Mouse (Mus musculus) testis, postnatal 14 days (tissue): Measurements from ENCODE around the gene Mfsd10.
"Not testable (repeated sequence)": the region's sequence is repeated elsewhere in the genome, so short reads cannot be mapped to it uniquely, and the experiment has no call there.

Source experiments
- DNase-seq: peaks from one replicate; pipeline ENCODE4 v3.0.0; 2021; ENCODE audit warnings: low spot score

Gene Mfsd10

GRCm38 (mm10) chr5:34607100-34607880, 29.7 kb downstream of the Mfsd10 start:
- no peak for DNase-seq

GRCm38 (mm10) chr5:34604576-34604975, 32.4 kb downstream of the Mfsd10 start:
- DNase-seq, result no peak

- no peak for DNase-seq
Measured at GRCm38 (mm10) chr5:34593202-34593727, 43.7 kb downstream of the Mfsd10 start.

- DNase-seq, result no peak
Measured at GRCm38 (mm10) chr5:34592666-34593065, 44.3 kb downstream of the Mfsd10 start.

- DNase-seq, result not testable (repeated sequence)
Measured at GRCm38 (mm10) chr5:34592224-34592623, 44.8 kb downstream of the Mfsd10 start.

- no peak for DNase-seq
Measured at GRCm38 (mm10) chr5:34591388-34592004, 45.5 kb downstream of the Mfsd10 start.

GRCm38 (mm10) chr5:34590702-34591101, 46.3 kb downstream of the Mfsd10 start:
- DNase-seq, result no peak

- DNase-seq, result no peak
Measured at GRCm38 (mm10) chr5:34590059-34590458, 47.0 kb downstream of the Mfsd10 start.

GRCm38 (mm10) chr5:34587881-34588280, 49.1 kb downstream of the Mfsd10 start:
- no peak for DNase-seq

GRCm38 (mm10) chr5:34585216-34585615, 51.8 kb downstream of the Mfsd10 start:
- DNase-seq, result no peak
